Mouse (Mus musculus) kidney, postnatal 4 days (tissue): ENCODE results near the gene Gm20219.
A peak's percentile ranks its signal among the peaks of the same experiment; 100 is the strongest.
"Not testable (repeated sequence)": the region's sequence is repeated elsewhere in the genome, so short reads cannot be mapped to it uniquely, and the experiment has no call there.

ENCODE experiments used
- DNase-seq, 2 experiments: peaks; one replicate each; pipeline ENCODE4 v3.0.0; 2021; ENCODE audit warnings: mixed read lengths in 2 of 2

Gm20219 gene

DNA sequence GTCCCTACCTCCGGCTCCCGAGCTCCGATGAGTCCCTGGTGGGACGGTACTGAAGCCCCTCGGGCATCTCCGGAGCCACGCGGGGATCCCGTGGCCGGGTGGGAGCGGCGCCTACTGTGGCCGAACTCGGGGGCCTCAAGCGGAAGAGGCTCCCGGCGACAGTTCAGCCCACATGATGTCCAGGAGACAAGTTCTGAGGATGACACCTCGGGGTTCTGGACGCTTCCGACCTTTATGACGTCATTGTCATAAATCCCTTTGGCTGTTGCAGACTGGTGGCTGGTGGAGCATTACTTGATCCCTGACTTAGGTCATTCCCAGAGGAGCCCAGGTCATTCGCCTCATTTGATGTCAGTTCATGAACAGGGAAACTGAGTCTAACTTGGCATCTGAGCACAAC, 41.9 kb downstream of the Gm20219 start, which contains the start of gene Znrf4:
Znrf4 (minus strand) TSS at position 122 of the 400 bp plus-strand sequence.
- DNase-seq, result no peak

DNA sequence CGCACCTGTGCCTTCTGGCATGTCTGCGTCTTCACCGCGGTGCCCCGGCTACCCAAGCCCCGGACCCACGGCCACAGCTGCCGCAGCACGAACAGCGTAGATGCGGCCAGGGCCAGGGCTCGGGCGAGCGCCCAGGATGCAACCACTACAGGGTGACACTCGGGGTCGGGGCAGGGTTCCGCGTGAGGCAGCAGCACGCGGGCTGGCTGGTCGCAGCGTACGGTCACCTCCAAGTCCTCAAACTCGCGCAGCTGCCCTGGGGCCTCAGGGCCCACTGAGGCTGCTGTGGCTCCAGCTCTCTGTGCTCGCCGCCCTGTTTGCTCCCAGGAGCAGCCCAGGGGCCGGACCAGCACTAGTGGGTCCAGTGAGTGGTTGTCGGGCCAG, 42.5 kb downstream of the Gm20219 start:
- no peak for DNase-seq

DNA sequence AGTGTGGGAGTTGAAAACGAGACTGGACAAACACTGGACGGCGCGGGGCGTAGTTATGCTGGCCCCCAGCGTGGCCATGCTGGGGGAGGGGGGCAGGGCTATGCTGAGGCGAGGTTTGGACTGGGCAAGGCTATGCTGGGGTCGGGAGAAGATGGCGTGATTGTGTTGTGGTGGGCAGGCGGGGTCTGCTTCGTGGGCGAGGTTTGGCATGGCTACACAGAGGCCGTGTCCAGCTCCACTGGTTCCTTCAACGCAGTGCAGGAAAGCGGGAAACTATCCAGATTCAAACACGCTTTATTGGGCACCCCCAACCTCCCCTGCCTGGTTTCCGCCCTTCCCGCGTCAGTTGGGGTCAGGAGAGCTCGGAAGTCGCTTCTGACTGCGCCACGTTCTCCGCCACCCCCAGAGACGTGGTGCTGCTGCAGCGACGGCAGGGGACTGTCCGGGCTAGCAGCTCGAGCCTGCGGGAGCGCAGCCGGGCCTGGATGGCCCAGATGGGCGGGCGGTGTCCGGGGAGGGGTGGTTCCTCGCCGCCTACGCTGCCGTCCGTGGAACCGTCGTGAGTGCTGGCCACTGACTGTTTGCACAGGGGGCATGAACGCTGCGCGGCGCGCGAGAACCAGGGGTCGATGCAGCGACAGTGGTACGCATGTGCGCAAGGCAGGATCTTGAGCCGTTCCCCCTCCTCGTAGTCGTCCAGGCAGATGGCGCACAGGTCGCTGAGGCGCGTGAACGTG, 43.0 kb downstream of the Gm20219 start:
- peak; percentile 28 to 40 for DNase-seq

DNA sequence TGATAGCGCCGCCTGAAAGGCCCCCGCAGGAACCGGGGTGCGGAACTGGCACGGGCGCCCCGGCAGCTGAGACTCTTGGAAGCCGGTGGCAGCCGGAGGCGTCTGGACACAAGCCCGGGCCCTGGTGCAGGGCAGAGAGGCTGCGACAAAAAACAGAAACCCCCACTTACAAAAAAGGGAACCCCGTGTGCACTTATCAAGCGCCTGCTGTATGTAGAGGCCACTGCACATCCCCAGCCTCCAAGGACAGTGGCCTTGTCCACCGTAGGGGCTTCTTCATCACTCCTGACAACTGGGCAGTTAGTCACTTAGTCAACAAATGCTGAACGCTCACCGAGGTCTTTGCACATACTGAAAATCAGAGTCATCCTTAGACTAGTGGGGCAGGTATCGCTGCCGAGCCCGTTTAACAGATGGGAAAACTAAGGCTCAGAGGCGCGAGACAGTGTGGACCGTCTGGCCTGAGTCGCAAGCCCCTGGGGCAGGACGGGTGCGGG, 43.7 kb downstream of the Gm20219 start:
- no peak for DNase-seq

DNA sequence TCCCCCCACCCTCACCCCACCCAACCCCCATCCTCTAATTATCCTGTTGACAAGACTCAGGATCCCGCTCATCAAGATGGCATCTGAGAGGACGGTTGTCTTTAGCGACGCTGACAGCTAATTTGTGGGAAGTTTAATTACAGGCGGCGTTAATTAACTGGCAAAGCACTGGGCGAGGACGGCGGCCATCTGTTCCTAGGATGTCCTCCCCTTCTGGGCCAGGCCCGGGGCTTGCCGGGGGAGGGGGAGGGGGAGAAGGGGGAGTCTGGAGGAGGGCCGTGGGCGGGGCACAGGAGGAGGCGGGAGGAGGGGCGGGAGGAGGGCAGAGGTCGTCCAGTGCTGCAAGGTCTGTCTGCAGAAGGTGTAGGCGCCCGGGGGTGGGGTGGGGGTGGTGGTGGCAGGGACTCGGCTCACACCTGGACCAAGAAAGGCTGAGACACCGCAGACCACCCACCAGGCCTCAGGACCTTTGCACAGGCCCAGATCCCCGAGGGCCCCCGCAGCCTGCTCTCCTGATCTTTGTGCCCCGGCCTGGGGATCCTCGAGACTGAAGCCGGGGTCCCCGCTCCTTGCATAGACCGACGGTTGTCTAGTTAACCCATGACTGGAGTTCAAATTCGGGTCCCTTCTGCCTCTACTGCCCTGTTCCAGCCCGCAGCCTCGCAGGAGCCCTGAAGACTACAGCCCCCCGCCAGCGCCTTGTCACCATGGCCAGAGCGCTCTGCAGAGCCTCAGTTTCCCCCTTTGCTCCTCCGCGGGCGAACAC, 44.3 kb downstream of the Gm20219 start:
- peak; percentile 65 to 76 for DNase-seq

DNA sequence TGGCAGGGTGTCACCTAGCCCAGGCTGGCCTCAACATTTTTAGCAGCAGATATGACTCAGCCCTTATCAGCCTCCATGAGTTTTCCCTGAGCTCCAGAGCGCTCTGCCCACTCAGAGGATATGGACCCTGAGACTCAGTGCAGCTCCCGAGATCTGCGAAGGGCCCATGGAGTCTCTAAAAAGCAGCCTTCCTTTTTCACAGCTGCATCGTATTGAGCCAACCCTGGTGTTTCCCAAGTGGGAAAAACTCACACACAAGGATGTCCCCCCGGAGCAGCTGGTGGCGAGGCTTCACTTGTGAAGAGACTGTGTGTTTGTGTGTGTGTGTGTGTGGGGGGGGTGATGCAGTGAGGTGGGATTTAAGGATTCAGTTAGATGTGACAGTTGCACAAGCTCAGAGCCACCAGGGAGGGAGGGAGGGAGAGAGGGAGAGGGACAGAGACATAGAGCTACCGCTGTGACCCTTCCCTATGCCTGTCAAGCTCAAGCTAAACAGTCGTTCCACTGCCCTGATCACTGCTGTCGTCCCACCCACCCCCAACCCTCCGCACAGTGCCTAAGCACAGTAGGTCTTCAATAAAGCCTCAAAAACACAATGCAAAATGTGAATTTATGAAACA, 45.1 kb downstream of the Gm20219 start:
- no peak for DNase-seq

DNA sequence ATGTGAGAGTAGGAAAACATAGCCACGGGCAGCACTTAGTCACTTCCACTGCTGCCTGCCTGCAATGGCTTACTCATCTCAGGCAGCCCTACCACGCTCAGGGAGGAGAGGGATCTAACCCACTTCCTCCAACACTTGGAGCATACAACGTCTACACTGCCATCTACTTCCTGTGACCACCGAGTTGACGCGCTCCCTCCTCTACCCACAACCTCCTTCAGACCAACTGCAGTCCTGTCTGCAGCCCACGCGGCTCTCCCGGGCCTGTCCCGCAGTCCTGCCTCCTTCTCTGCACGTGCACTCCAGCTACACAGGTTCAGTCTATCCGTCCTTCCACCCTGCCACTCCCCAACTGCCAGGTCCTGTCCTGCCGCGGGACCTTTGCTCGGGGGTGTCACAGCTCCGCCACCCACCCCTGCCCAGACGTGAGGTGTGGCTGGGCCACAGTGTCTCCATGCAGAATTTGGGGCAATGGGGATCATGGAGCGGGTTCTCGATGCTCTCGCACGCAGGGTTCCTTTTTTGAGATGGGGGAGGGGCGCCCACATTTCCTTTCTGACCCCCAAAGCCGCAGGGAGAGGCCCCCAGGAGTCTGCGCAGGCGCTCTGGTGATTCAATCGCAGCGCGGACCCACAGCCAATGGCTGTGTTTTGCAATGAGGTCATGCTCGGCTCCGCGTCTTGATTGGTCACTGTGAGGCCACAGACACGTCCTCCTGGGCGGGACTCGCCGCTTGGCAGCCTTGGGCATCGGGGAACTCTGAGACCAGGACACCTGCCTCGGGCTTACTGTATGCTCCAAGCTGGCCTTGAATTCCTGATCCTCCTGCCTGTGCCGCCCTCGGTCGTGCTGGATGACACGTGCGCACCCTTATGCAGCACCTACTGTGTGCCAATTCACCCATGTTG, 46.8 kb downstream of the Gm20219 start:
- DNase-seq, result peak; percentile 94 to 97

DNA sequence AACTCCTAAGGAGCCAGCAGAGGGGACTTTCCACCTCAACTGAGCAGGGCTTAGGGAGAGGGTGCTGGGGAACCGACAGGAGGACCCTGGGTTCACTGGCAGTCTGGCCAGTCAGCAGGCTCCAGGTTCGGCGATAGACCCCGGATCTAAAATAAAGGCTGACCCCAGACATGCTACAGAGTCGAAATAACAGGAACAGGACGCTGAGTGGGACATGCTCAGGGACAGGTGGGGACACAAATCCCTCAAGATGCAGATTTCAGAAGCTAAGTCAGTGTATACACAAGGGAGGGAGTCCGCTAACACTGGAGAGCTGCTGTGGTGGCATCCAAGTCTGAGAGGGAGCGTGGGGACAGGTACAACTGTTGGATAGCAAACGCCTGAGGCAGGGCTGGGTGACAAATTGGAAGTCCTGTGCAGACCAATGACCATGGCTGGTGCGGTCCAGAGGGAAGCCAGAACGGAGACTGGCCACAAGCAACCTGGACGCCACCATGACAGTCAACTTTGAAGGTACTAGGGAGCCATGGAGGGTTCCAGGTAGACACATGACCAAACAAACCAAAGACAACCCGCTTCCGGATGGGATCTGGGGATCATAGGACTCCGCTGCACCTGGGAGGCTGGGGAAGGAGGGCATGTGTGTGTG, 47.6 kb downstream of the Gm20219 start:
- DNase-seq, result no peak

DNA sequence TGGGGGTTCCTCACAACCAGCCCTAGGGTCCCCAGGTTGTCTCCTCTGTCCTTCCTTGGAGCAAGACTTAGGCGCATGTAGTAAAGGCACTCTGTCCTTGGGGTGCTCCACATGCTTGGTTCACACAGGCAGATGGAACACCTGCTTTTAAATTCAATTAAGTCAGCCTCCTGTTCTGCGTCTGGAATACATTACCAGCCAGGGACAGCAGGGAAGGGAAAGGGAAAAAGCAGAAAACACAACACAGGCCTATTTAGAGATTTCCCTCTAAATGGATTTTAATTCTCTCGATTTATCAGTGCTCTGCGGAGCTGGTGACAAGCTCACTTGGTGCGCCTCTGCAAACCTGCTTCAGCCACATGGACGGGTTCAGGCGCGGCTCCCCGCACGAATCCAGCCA, 48.8 kb downstream of the Gm20219 start:
- no peak for DNase-seq

DNA sequence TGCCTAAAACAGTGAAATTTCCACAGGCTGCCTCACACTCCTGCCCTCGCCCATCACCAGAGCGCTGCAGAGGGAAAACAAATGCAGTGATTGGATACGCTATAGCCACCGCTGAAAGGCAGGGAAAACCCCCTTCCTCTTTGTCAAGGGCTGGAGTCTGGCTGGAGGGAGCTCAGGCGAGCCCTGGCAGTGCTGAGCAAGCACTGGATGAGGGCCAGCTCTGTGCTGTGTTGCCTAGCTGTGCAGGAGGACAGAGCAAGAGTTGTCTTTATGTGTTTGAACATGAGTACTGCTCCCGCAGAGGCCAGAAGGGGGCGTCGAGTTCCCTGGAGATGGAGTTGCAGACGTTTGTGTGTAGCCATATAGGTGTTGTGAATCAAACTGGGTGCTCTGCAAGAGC, 51.7 kb downstream of the Gm20219 start:
- DNase-seq, result peak; percentile 61 to 69

DNA sequence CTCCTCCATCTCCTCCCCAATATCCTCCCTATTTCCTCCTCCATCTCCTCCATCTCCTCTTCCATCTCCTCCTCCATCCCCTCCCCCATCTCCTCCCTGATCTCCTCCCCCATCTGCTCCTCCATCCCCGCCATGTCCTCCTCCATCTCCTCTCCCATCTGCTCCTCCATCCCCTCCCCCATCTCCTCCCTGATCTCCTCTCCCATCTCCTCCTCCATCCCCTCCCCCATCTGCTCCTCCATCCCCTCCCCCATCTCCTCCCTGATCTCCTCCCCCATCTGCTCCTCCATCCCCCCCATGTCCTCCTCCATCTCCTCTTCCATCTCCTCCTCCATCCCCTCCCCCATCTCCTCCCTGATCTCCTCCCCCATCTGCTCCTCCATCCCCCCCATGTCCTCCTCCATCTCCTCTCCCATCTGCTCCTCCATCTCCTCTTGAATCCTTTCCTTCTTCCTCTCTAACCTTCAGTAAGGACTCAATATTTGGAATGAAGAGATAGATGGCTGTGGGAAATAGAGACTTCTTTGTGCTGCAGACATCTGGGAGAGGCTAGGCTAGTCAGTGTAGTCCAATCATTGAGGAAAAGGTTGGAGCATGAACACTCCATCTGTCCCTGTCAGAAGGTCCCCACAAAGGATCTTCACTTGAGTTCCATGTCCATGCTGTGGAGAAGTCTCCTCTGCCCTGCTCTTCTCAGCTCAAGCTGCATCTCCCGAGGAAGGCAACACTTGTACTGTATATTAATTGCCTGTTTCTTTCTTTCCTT, 52.4 kb downstream of the Gm20219 start:
- not testable (repeated sequence) for DNase-seq
